Mouse (Mus musculus): ENCODE measurements around the gene Rnaseh2a. TPM values are rescaled to one million over a fixed set of nuclear protein-coding genes. Genes with fewer than 3 reads are reported as not detected.
A peak's percentile ranks its signal among the peaks of the same experiment; 100 is the strongest.

The Rnaseh2a gene
- total RNA-seq, 1 experiment: 160 TPM

- no peak overlapping the region; the same call in 1 of the 2 replicates for H3K9ac ChIP-seq (ENCODE audit: insufficient read depth, low read depth, low read length, poor library complexity, severe bottlenecking)
- peaks cover 8% of the 10 kb centered on the region for H3K36me3 ChIP-seq (ENCODE audit: control insufficient read depth, insufficient read depth, low read length, poor library complexity, severe bottlenecking)
- DNase-seq (ENCODE audit: low read depth, low spot score): peak; percentile 79
- in situ Hi-C loops (cut with MboI; ENCODE audit: low sequenced_read_pairs in 2 of 2, unreplicated experiment in 2 of 2): no loop called here
- TF ChIP-seq ZC3H11A (IDR thresholded peaks at IDR 0.05; ENCODE audit: borderline replicate concordance, low read depth, low read length): no peak
- TF ChIP-seq MAFK (IDR thresholded peaks at IDR 0.05; ENCODE audit: insufficient read depth, low read depth, low read length): no peak
- TF ChIP-seq CHD2 (IDR thresholded peaks at IDR 0.05; ENCODE audit: low read depth, low read length): no peak
- no peak for TF ChIP-seq ZNF384 (IDR thresholded peaks at IDR 0.05; ENCODE audit: low read depth, low read length)
- no peak for TF ChIP-seq HCFC1 (IDR thresholded peaks at IDR 0.05; ENCODE audit: borderline replicate concordance, insufficient read depth, low read length)
- H3K9me3 ChIP-seq (ENCODE audit: control insufficient read depth, insufficient read depth, low read depth, low read length): no peaks in the 10 kb centered on the region
- peaks cover 2 to 15% of the 10 kb centered on the region in 2 experiments; a peak in 2 of 4 replicates for H3K4me1 ChIP-seq (ENCODE audit: control insufficient read depth in 2 of 2, insufficient read depth in 2 of 2, low read length in 2 of 2, poor library complexity in 1 of 2)
- H3K4me3 ChIP-seq (ENCODE audit: insufficient read depth in 1 of 2, low read depth in 1 of 2, low read length in 2 of 2, poor library complexity in 1 of 2, severe bottlenecking in 1 of 2): peak overlapping the region; percentile 53 to 63; a peak in 3 of 4 replicates
- H3K27ac ChIP-seq (ENCODE audit: insufficient read depth, low read depth, low read length, poor library complexity, severe bottlenecking): no peak overlapping the region
Measured at GRCm38 (mm10) chr8:85013230-85013840, 43.8 kb upstream of the Rnaseh2a start.

DNA sequence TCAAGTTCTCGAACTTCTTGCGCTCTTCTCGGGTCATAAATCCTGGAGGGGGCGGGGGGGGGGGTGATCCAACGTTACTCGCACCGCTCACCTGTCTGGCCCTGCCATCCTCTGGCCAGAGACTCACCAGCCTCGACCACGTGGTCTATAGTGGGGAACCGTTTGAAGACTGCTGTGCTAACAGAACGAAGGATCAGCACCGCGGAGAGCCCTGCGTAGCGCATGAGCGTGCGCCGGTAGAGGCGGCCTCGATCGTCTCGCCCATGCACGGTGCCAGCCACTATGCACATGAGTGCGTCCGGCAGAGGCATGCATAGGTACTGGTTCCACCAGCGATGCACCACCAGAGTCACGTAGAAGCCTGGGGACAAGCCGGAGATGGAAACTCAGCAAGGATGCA is 41.7 kb upstream of the Rnaseh2a start:
- DNase-seq (ENCODE audit: low read depth, low spot score): no peak
- Histone ChIP-seq H3K9ac (ENCODE audit: insufficient read depth, low read depth, low read length, poor library complexity, severe bottlenecking) (no peak overlapping the region), H3K36me3 (ENCODE audit: control insufficient read depth, insufficient read depth, low read length, poor library complexity, severe bottlenecking) (no peaks in the 10 kb centered on the region), H3K4me3 (ENCODE audit: insufficient read depth in 1 of 2, low read depth in 1 of 2, low read length in 2 of 2, poor library complexity in 1 of 2, severe bottlenecking in 1 of 2) (no peak overlapping the region), H3K27ac (ENCODE audit: insufficient read depth, low read depth, low read length, poor library complexity, severe bottlenecking) (no peak overlapping the region), H3K4me1 (ENCODE audit: control insufficient read depth in 2 of 2, insufficient read depth in 2 of 2, low read length in 2 of 2, poor library complexity in 1 of 2) (peaks cover 0 to 17% of the 10 kb centered on the region in 2 experiments; a peak in 2 of 4 replicates), H3K9me3 (ENCODE audit: control insufficient read depth, insufficient read depth, low read depth, low read length) (no peaks in the 10 kb centered on the region)
- TF ChIP-seq CHD2 (IDR thresholded peaks at IDR 0.05; ENCODE audit: low read depth, low read length): no peak
- TF ChIP-seq ZNF384 (IDR thresholded peaks at IDR 0.05; ENCODE audit: low read depth, low read length): no peak
- TF ChIP-seq ZC3H11A (IDR thresholded peaks at IDR 0.05; ENCODE audit: borderline replicate concordance, low read depth, low read length): no peak
- TF ChIP-seq MAFK (IDR thresholded peaks at IDR 0.05; ENCODE audit: insufficient read depth, low read depth, low read length): no peak
- TF ChIP-seq HCFC1 (IDR thresholded peaks at IDR 0.05; ENCODE audit: borderline replicate concordance, insufficient read depth, low read length): no peak
- in situ Hi-C loops (cut with MboI; ENCODE audit: low sequenced_read_pairs in 2 of 2, unreplicated experiment in 2 of 2): no loop called here

DNA sequence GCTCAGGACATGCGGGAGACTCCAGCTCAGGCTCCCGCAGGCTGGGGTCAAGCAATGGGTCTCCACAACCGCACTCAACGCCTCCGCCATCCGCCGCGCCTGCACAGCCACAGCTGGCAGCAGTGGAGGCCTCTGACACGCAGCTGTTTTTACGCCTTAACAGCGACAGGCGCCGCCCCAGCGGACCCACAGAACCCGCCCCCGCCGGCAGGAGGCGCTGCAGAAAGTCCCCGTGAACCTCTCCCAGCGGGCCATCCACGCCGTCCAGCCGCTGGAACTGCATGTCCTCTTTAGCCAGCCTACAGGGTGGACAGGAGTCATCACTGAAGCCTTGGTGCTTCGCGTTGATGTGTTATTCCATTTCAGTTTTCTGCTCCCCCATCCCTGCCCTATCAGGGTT is 38.1 kb upstream of the Rnaseh2a start:
- DNase-seq (ENCODE audit: low read depth, low spot score): no peak
- peaks cover 0 to 11% of the 10 kb centered on the region in 2 experiments; a peak in 1 of 4 replicates for H3K4me1 ChIP-seq (ENCODE audit: control insufficient read depth in 2 of 2, insufficient read depth in 2 of 2, low read length in 2 of 2, poor library complexity in 1 of 2)
- H3K9me3 ChIP-seq (ENCODE audit: control insufficient read depth, insufficient read depth, low read depth, low read length): no peaks in the 10 kb centered on the region
- H3K27ac ChIP-seq (ENCODE audit: insufficient read depth, low read depth, low read length, poor library complexity, severe bottlenecking): no peak overlapping the region
- TF ChIP-seq HCFC1 (IDR thresholded peaks at IDR 0.05; ENCODE audit: borderline replicate concordance, insufficient read depth, low read length): no peak
- no peak for TF ChIP-seq ZNF384 (IDR thresholded peaks at IDR 0.05; ENCODE audit: low read depth, low read length)
- no peak for TF ChIP-seq CHD2 (IDR thresholded peaks at IDR 0.05; ENCODE audit: low read depth, low read length)
- no peak for TF ChIP-seq MAFK (IDR thresholded peaks at IDR 0.05; ENCODE audit: insufficient read depth, low read depth, low read length)
- no peak for TF ChIP-seq ZC3H11A (IDR thresholded peaks at IDR 0.05; ENCODE audit: borderline replicate concordance, low read depth, low read length)
- in situ Hi-C loops (cut with MboI; ENCODE audit: low sequenced_read_pairs in 2 of 2, unreplicated experiment in 2 of 2): no loop called here
- H3K4me3 ChIP-seq (ENCODE audit: insufficient read depth in 1 of 2, low read depth in 1 of 2, low read length in 2 of 2, poor library complexity in 1 of 2, severe bottlenecking in 1 of 2): peak overlapping the region; percentile 33 to 57
- peaks cover 2% of the 10 kb centered on the region; the same call in 1 of the 2 replicates for H3K36me3 ChIP-seq (ENCODE audit: control insufficient read depth, insufficient read depth, low read length, poor library complexity, severe bottlenecking)
- peak overlapping the region; percentile 50; the same call in 1 of the 2 replicates for H3K9ac ChIP-seq (ENCODE audit: insufficient read depth, low read depth, low read length, poor library complexity, severe bottlenecking)

- H3K4me1 ChIP-seq (ENCODE audit: control insufficient read depth in 2 of 2, insufficient read depth in 2 of 2, low read length in 2 of 2, poor library complexity in 1 of 2): peaks cover 0 to 24% of the 10 kb centered on the region in 2 experiments; a peak in 3 of 4 replicates
- TF ChIP-seq CHD2 (IDR thresholded peaks at IDR 0.05; ENCODE audit: low read depth, low read length): no peak
- no peak; the same call in 1 of the 2 replicates for TF ChIP-seq HCFC1 (IDR thresholded peaks at IDR 0.05; ENCODE audit: borderline replicate concordance, insufficient read depth, low read length)
- TF ChIP-seq MAFK (IDR thresholded peaks at IDR 0.05; ENCODE audit: insufficient read depth, low read depth, low read length): no peak
- TF ChIP-seq ZC3H11A (IDR thresholded peaks at IDR 0.05; ENCODE audit: borderline replicate concordance, low read depth, low read length): no peak
- no peak for TF ChIP-seq ZNF384 (IDR thresholded peaks at IDR 0.05; ENCODE audit: low read depth, low read length)
- H3K9ac ChIP-seq (ENCODE audit: insufficient read depth, low read depth, low read length, poor library complexity, severe bottlenecking): peak overlapping the region; percentile 62
- peaks cover 44% of the 10 kb centered on the region for H3K36me3 ChIP-seq (ENCODE audit: control insufficient read depth, insufficient read depth, low read length, poor library complexity, severe bottlenecking)
- in situ Hi-C loops (cut with MboI; ENCODE audit: low sequenced_read_pairs in 2 of 2, unreplicated experiment in 2 of 2): no loop called here
- H3K27ac ChIP-seq (ENCODE audit: insufficient read depth, low read depth, low read length, poor library complexity, severe bottlenecking): no peak overlapping the region
- peak; percentile 93 for DNase-seq (ENCODE audit: low read depth, low spot score)
- peak overlapping the region; percentile 24 to 47; a peak in 3 of 4 replicates for H3K4me3 ChIP-seq (ENCODE audit: insufficient read depth in 1 of 2, low read depth in 1 of 2, low read length in 2 of 2, poor library complexity in 1 of 2, severe bottlenecking in 1 of 2)
- H3K9me3 ChIP-seq (ENCODE audit: control insufficient read depth, insufficient read depth, low read depth, low read length): no peaks in the 10 kb centered on the region
Measured at GRCm38 (mm10) chr8:84997649-84998295, 28.2 kb upstream of the Rnaseh2a start.

Data from ES-E14 (cell line).